Mouse (Mus musculus) heart, embryonic 11.5 days (tissue): ENCODE data around the gene Lrtm2. TPM values are rescaled to one million over a fixed set of nuclear protein-coding genes. Genes with fewer than 3 reads are reported as not detected.

Experiments
- ATAC-seq: fragments of 200-750 bp; cut with Nextera tagmentation; replicated peaks from 2 replicates; pipeline ENCODE4 v1.8.0; 2017; ENCODE audit warnings: moderate library complexity; ENCODE audit not compliant: insufficient number of reproducible peaks, low FRiP score, low TSS enrichment
- H3K27ac ChIP-seq: fragments of 300-500 bp; sonication (generic); 2 replicates; pipeline ENCODE4 v1.5.1; 2014; ENCODE audit warnings: mild to moderate bottlenecking, low read depth, low read length
- H3K27me3 ChIP-seq: fragments of 300-500 bp; sonication (generic); 2 replicates; pipeline ENCODE4 v1.6.1; 2014; ENCODE audit warnings: mild to moderate bottlenecking, low read length, mixed read lengths; ENCODE audit not compliant: control insufficient read depth, insufficient read depth
- H3K36me3 ChIP-seq: fragments of 300-500 bp; sonication (generic); 2 replicates; pipeline ENCODE4 v1.6.1; 2014; ENCODE audit warnings: mild to moderate bottlenecking, low read length, moderate library complexity, mixed read lengths; ENCODE audit not compliant: control insufficient read depth, insufficient read depth
- H3K4me1 ChIP-seq: fragments of 300-500 bp; sonication (generic); 2 replicates; pipeline ENCODE4 v1.6.1; 2014; ENCODE audit warnings: low read length; ENCODE audit not compliant: control insufficient read depth, insufficient read depth
- H3K4me2 ChIP-seq: fragments of 300-500 bp; sonication (generic); 2 replicates; pipeline ENCODE4 v1.6.1; 2014; ENCODE audit warnings: mild to moderate bottlenecking, moderate library complexity
- H3K4me3 ChIP-seq: fragments of 300-500 bp; sonication (generic); 2 replicates; pipeline ENCODE4 v1.5.1; 2014; ENCODE audit warnings: low read depth, low read length
- H3K9ac ChIP-seq: fragments of 300-500 bp; sonication (generic); 2 replicates; pipeline ENCODE4 v1.6.1; 2014; ENCODE audit warnings: mild to moderate bottlenecking, low read depth, low read length, moderate library complexity
- H3K9me3 ChIP-seq: fragments of 300-500 bp; sonication (generic); replicated peaks from 2 replicates; pipeline ENCODE4 v1.6.1; 2016; ENCODE audit warnings: low read length; ENCODE audit not compliant: control insufficient read depth
- WGBS: fragments of 180-500 bp; shearing (Covaris S2); extraction: QIAGEN DNeasy Blood & Tissue Kit; methylation state at CpG from one replicate; pipeline ENCODE4 v1.1.7; 2014; ENCODE audit not compliant: insufficient replicate concordance; 5-methylcytosine and 5-hydroxymethylcytosine counted together
- polyA plus RNA-seq: library from polyadenylated mRNA; unstranded; fragments of >200 nt; fragmentation: Nextera tagmentation; extraction: Ambion mirVana; gene quantifications from 2 replicates; pipeline ENCODE4 v1.2.1, GENCODE M21; 2014

The Lrtm2 gene
- polyA plus RNA-seq, 1 experiment from 2014 or later: not detected

- H3K27ac ChIP-seq: no peak overlapping the region
- H3K4me1 ChIP-seq: peaks cover 17% of the 10 kb centered on the region
- no peaks in the 10 kb centered on the region for H3K9me3 ChIP-seq
- no peaks in the 10 kb centered on the region for H3K36me3 ChIP-seq
- peaks cover 72% of the 10 kb centered on the region for H3K27me3 ChIP-seq
- H3K4me3 ChIP-seq: no peak overlapping the region
- H3K4me2 ChIP-seq: peak overlapping the region; percentile 66
- no peak overlapping the region for H3K9ac ChIP-seq
- ATAC-seq: no peak
- 14% methylated on average over 6 of the region's 6 CpGs for WGBS
Observed at GRCm38 (mm10) chr6:119329936-119330335, 630 bp downstream of the Lrtm2 start.

- Histone ChIP-seq H3K27ac (no peak overlapping the region), H3K4me2 (no peak overlapping the region), H3K36me3 (no peaks in the 10 kb centered on the region), H3K9ac (no peak overlapping the region), H3K27me3 (peaks cover 73% of the 10 kb centered on the region), H3K4me3 (no peak overlapping the region), H3K4me1 (peaks cover 17% of the 10 kb centered on the region), H3K9me3 (no peaks in the 10 kb centered on the region)
- WGBS: 1% methylated on average over 8 of the region's 8 CpGs
- ATAC-seq: no peak
Observed at GRCm38 (mm10) chr6:119329215-119329714, 1.3 kb downstream of the Lrtm2 start.

- peaks cover 17% of the 10 kb centered on the region for H3K4me1 ChIP-seq
- H3K36me3 ChIP-seq: no peaks in the 10 kb centered on the region
- H3K4me2 ChIP-seq: no peak overlapping the region
- 4% methylated on average over 11 of the region's 11 CpGs for WGBS
- no peak for ATAC-seq
- no peak overlapping the region for H3K4me3 ChIP-seq
- no peak overlapping the region for H3K27ac ChIP-seq
- H3K9ac ChIP-seq: no peak overlapping the region
- peaks cover 76% of the 10 kb centered on the region for H3K27me3 ChIP-seq
- H3K9me3 ChIP-seq: no peaks in the 10 kb centered on the region
Observed at GRCm38 (mm10) chr6:119328521-119329115, 1.9 kb downstream of the Lrtm2 start.

- Histone ChIP-seq H3K27me3 (peaks cover 75% of the 10 kb centered on the region), H3K9me3 (no peaks in the 10 kb centered on the region), H3K4me3 (no peak overlapping the region), H3K4me1 (peaks cover 17% of the 10 kb centered on the region), H3K27ac (no peak overlapping the region), H3K9ac (no peak overlapping the region), H3K4me2 (no peak overlapping the region), H3K36me3 (no peaks in the 10 kb centered on the region)
- 11% methylated on average over 7 of the region's 7 CpGs for WGBS
- ATAC-seq: no peak
Observed at GRCm38 (mm10) chr6:119326541-119326940, 4.0 kb downstream of the Lrtm2 start.

- Histone ChIP-seq H3K27ac (no peak overlapping the region), H3K9ac (no peak overlapping the region), H3K27me3 (peaks cover 71% of the 10 kb centered on the region), H3K4me1 (peaks cover 17% of the 10 kb centered on the region), H3K9me3 (no peaks in the 10 kb centered on the region), H3K4me3 (no peak overlapping the region), H3K4me2 (no peak overlapping the region), H3K36me3 (no peaks in the 10 kb centered on the region)
- WGBS: 60% methylated on average over 6 of the region's 6 CpGs
- ATAC-seq: no peak
Observed at GRCm38 (mm10) chr6:119325978-119326377, 4.6 kb downstream of the Lrtm2 start.

GRCm38 (mm10) chr6:119324776-119325175 is 5.8 kb downstream of the Lrtm2 start:
- no peak overlapping the region for H3K4me3 ChIP-seq
- no peak overlapping the region for H3K9ac ChIP-seq
- no peak overlapping the region for H3K27ac ChIP-seq
- H3K4me2 ChIP-seq: no peak overlapping the region
- no peaks in the 10 kb centered on the region for H3K36me3 ChIP-seq
- peaks cover 9% of the 10 kb centered on the region for H3K4me1 ChIP-seq
- ATAC-seq: no peak
- no peaks in the 10 kb centered on the region for H3K9me3 ChIP-seq
- H3K27me3 ChIP-seq: peaks cover 59% of the 10 kb centered on the region
- WGBS: 56% methylated on average over 10 of the region's 10 CpGs

GRCm38 (mm10) chr6:119321752-119322151 is 8.8 kb downstream of the Lrtm2 start:
- Histone ChIP-seq H3K4me3 (no peak overlapping the region), H3K4me2 (no peak overlapping the region), H3K36me3 (no peaks in the 10 kb centered on the region), H3K4me1 (no peaks in the 10 kb centered on the region), H3K9me3 (no peaks in the 10 kb centered on the region), H3K27me3 (peaks cover 29% of the 10 kb centered on the region), H3K27ac (no peak overlapping the region), H3K9ac (no peak overlapping the region)
- no peak for ATAC-seq
- WGBS: 75% methylated on average over 7 of the region's 7 CpGs

GRCm38 (mm10) chr6:119320481-119320880 is 10.1 kb downstream of the Lrtm2 start:
- Histone ChIP-seq H3K4me2 (no peak overlapping the region), H3K9ac (no peak overlapping the region), H3K36me3 (no peaks in the 10 kb centered on the region), H3K27ac (no peak overlapping the region), H3K9me3 (no peaks in the 10 kb centered on the region), H3K27me3 (peaks cover 21% of the 10 kb centered on the region), H3K4me3 (no peak overlapping the region), H3K4me1 (no peaks in the 10 kb centered on the region)
- 23% methylated on average over 16 of the region's 16 CpGs for WGBS
- ATAC-seq: no peak

GRCm38 (mm10) chr6:119319358-119319757 is 11.2 kb downstream of the Lrtm2 start:
- Histone ChIP-seq H3K4me2 (no peak overlapping the region), H3K27ac (no peak overlapping the region), H3K9me3 (no peaks in the 10 kb centered on the region), H3K4me3 (no peak overlapping the region), H3K4me1 (no peaks in the 10 kb centered on the region), H3K36me3 (no peaks in the 10 kb centered on the region), H3K27me3 (peaks cover 15% of the 10 kb centered on the region), H3K9ac (no peak overlapping the region)
- WGBS: 82% methylated on average over 2 of the region's 2 CpGs
- ATAC-seq: no peak
